Mouse (Mus musculus) testis, adult 2 months (tissue): ENCODE results near the gene Myocd.

Experiments
- CTCF ChIP-seq: fragments of 200-500 bp; IDR thresholded peaks from 2 replicates; pipeline ENCODE4 v1.5.1; 2012; ENCODE audit warnings: low read depth, mild to moderate bottlenecking, inconsistent platforms, low read length, moderate library complexity; ENCODE audit not compliant: control insufficient read depth, insufficient read depth, insufficient replicate concordance
- POLR2A ChIP-seq: fragments of 200-500 bp; IDR thresholded peaks from 2 replicates; pipeline ENCODE4 v1.6.1; 2012; ENCODE audit warnings: low read depth, mild to moderate bottlenecking, inconsistent platforms, low read length, moderate library complexity; ENCODE audit not compliant: control insufficient read depth

DNA sequence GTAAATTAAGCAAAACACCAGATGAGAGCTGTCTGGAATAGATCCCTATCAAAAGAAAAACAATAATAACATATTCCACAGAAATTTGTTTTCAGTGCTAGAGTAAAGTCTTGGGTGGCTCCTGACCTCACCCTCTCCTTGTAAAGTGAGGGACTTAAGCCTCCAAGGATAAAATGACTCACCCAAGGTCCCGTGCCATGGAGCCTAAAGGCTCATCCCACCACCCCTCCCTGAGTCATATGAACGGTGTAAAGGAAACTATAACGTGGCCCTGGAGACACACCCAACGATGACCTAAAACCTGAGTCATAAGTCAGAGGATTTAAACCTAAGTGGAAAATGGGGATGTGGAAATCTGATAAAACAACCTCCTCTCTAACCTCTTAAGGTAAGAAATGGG is 141.1 kb downstream of the Myocd start:
- TF ChIP-seq CTCF (no peak), POLR2A (no peak)
